Mouse (Mus musculus) lung, embryonic 15.5 days (tissue): ENCODE data around the gene Zfp184. TPM values are rescaled to one million over a fixed set of nuclear protein-coding genes. Genes with fewer than 3 reads are reported as not detected.
"Not testable (repeated sequence)": the region's sequence is repeated elsewhere in the genome, so short reads cannot be mapped to it uniquely, and the experiment has no call there.

Experiments used
- ATAC-seq: fragments of 200-750 bp; cut with Nextera tagmentation; 2 replicates; pipeline ENCODE4 v1.8.0; 2017; ENCODE audit warnings: moderate number of reproducible peaks, borderline replicate concordance; ENCODE audit not compliant: low FRiP score, low TSS enrichment; ENCODE audit errors: extremely low read depth
- H3K27ac ChIP-seq: fragments of 300-500 bp; sonication (generic); 2 replicates; pipeline ENCODE4 v1.5.1; 2015; ENCODE audit warnings: moderate library complexity, mild to moderate bottlenecking, inconsistent platforms
- H3K27me3 ChIP-seq: fragments of 300-500 bp; sonication (generic); 2 replicates; pipeline ENCODE4 v1.6.1; 2015; ENCODE audit warnings: inconsistent platforms
- H3K36me3 ChIP-seq: fragments of 300-500 bp; sonication (generic); 2 replicates; pipeline ENCODE4 v1.6.1; 2015; ENCODE audit warnings: inconsistent platforms
- H3K4me1 ChIP-seq: fragments of 300-500 bp; sonication (generic); 2 replicates; pipeline ENCODE4 v1.6.1; 2015; ENCODE audit warnings: inconsistent platforms
- H3K4me2 ChIP-seq: fragments of 300-500 bp; sonication (generic); 2 replicates; pipeline ENCODE4 v1.6.1; 2015; ENCODE audit warnings: inconsistent platforms, mild to moderate bottlenecking, moderate library complexity
- H3K4me3 ChIP-seq: fragments of 300-500 bp; sonication (generic); 2 replicates; pipeline ENCODE4 v1.5.1; 2015; ENCODE audit warnings: mild to moderate bottlenecking, inconsistent platforms
- H3K9ac ChIP-seq: fragments of 300-500 bp; sonication (generic); 2 replicates; pipeline ENCODE4 v1.6.1; 2015; ENCODE audit warnings: inconsistent platforms
- H3K9me3 ChIP-seq: fragments of 300-500 bp; sonication (generic); 2 replicates; pipeline ENCODE4 v1.6.1; 2016; ENCODE audit warnings: inconsistent platforms
- WGBS: fragments of 180-500 bp; shearing (Covaris S2); methylation state at CpG from one replicate; pipeline ENCODE4 v1.1.7; 2015; 5-methylcytosine and 5-hydroxymethylcytosine counted together
- polyA plus RNA-seq: library from polyadenylated mRNA; unstranded; fragments of >200 nt; fragmentation: Nextera tagmentation; extraction: Ambion mirVana; gene quantifications from 2 replicates; pipeline ENCODE4 v1.2.1, GENCODE M21; 2015

The Zfp184 gene
- 11.6 and 13.3 TPM in 2 replicates for polyA plus RNA-seq

- under 1% methylated on average over 50 of the region's 50 CpGs for WGBS
- H3K9me3 ChIP-seq: no peaks in the 10 kb centered on the region
- H3K27me3 ChIP-seq: no peaks in the 10 kb centered on the region
- H3K4me3 ChIP-seq: peak within 1 kb of the TSS; percentile 88
- H3K4me2 ChIP-seq: peak within 1 kb of the TSS; percentile 83
- peak; percentile 93 for ATAC-seq
- peak within 1 kb of the TSS; percentile 90 for H3K27ac ChIP-seq
- H3K9ac ChIP-seq: peak within 1 kb of the TSS; percentile 79
- H3K4me1 ChIP-seq: peaks cover 15% of the 10 kb centered on the region
- peaks cover 13% of the 10 kb centered on the region for H3K36me3 ChIP-seq
Measured at GRCm38 (mm10) chr13:21944926-21945740, at the start of gene Zfp184. Gene Zfp184, plus strand, starts transcription at chr13:21945094.

GRCm38 (mm10) chr13:21896549-21897244 is 48.2 kb upstream of the Zfp184 start:
- Histone ChIP-seq H3K36me3 (no peaks in the 10 kb centered on the region), H3K27ac (no peak overlapping the region), H3K9ac (no peak overlapping the region), H3K9me3 (no peaks in the 10 kb centered on the region), H3K4me1 (no peaks in the 10 kb centered on the region), H3K4me2 (peak overlapping the region; percentile 52), H3K4me3 (peak overlapping the region; percentile 33), H3K27me3 (no peaks in the 10 kb centered on the region)
- 7% methylated on average over 24 of the region's 24 CpGs for WGBS
- peak; percentile 64; the same call in 1 of the 2 replicates for ATAC-seq

- H3K4me1 ChIP-seq: no peaks in the 10 kb centered on the region
- no peak for ATAC-seq
- H3K4me3 ChIP-seq: peak overlapping the region; percentile 33
- no peaks in the 10 kb centered on the region for H3K36me3 ChIP-seq
- H3K9me3 ChIP-seq: no peaks in the 10 kb centered on the region
- H3K9ac ChIP-seq: no peak overlapping the region
- no peaks in the 10 kb centered on the region for H3K27me3 ChIP-seq
- peak overlapping the region; percentile 52 for H3K4me2 ChIP-seq
- WGBS: 2% methylated on average over 11 of the region's 11 CpGs
- no peak overlapping the region for H3K27ac ChIP-seq
Measured at GRCm38 (mm10) chr13:21897245-21897634, 47.7 kb upstream of the Zfp184 start.

- not testable (repeated sequence) for H3K36me3 ChIP-seq, H3K27me3 ChIP-seq, H3K4me2 ChIP-seq, H3K4me3 ChIP-seq, H3K4me1 ChIP-seq, ATAC-seq, H3K27ac ChIP-seq, H3K9me3 ChIP-seq, H3K9ac ChIP-seq
- WGBS: 81% methylated on average over 9 of the region's 9 CpGs
Measured at GRCm38 (mm10) chr13:21900870-21901565, 43.9 kb upstream of the Zfp184 start.

GRCm38 (mm10) chr13:21903500-21903899 is 41.4 kb upstream of the Zfp184 start:
- ATAC-seq: no peak
- Histone ChIP-seq H3K4me2 (no peak overlapping the region), H3K36me3 (no peaks in the 10 kb centered on the region), H3K9me3 (no peaks in the 10 kb centered on the region), H3K27me3 (no peaks in the 10 kb centered on the region), H3K27ac (no peak overlapping the region), H3K4me3 (no peak overlapping the region), H3K9ac (no peak overlapping the region), H3K4me1 (no peaks in the 10 kb centered on the region)
- WGBS: 24% methylated on average over 3 of the region's 3 CpGs

GRCm38 (mm10) chr13:21904090-21904489 is 40.8 kb upstream of the Zfp184 start:
- H3K36me3 ChIP-seq, ATAC-seq, H3K4me3 ChIP-seq, H3K9me3 ChIP-seq, H3K27me3 ChIP-seq, H3K4me2 ChIP-seq, H3K4me1 ChIP-seq, H3K27ac ChIP-seq, H3K9ac ChIP-seq: not testable (repeated sequence)
- whole genome bisulfite sequencing: 72% methylated on average over 4 of the region's 4 CpGs

GRCm38 (mm10) chr13:21906301-21906700 is 38.6 kb upstream of the Zfp184 start:
- Histone ChIP-seq H3K9me3 (no peaks in the 10 kb centered on the region), H3K36me3 (no peaks in the 10 kb centered on the region), H3K27ac (no peak overlapping the region), H3K27me3 (no peaks in the 10 kb centered on the region), H3K9ac (no peak overlapping the region), H3K4me1 (0 out of 2 replicates have a peak, but pooled peaks cover 4% of the 10 kb centered on the region), H3K4me3 (no peak overlapping the region), H3K4me2 (no peak overlapping the region)
- no peak for ATAC-seq
- 45% methylated on average over 7 of the region's 7 CpGs for WGBS

- Histone ChIP-seq H3K27ac (no peak overlapping the region), H3K9me3 (no peaks in the 10 kb centered on the region), H3K4me3 (peak overlapping the region; percentile 3; the same call in 1 of the 2 replicates), H3K9ac (no peak overlapping the region), H3K27me3 (no peaks in the 10 kb centered on the region), H3K4me2 (peak overlapping the region; percentile 17; the same call in 1 of the 2 replicates), H3K4me1 (0 out of 2 replicates have a peak, but pooled peaks cover 4% of the 10 kb centered on the region), H3K36me3 (no peaks in the 10 kb centered on the region)
- 23% methylated on average over 22 of the region's 22 CpGs for WGBS
- no peak for ATAC-seq
Measured at GRCm38 (mm10) chr13:21906946-21907806, 37.7 kb upstream of the Zfp184 start.

- peak overlapping the region; percentile 3; the same call in 1 of the 2 replicates for H3K4me3 ChIP-seq
- not testable (repeated sequence) for H3K36me3 ChIP-seq, H3K4me1 ChIP-seq, ATAC-seq, H3K27me3 ChIP-seq, H3K9me3 ChIP-seq, H3K27ac ChIP-seq, H3K9ac ChIP-seq
- H3K4me2 ChIP-seq: peak overlapping the region; percentile 17; the same call in 1 of the 2 replicates
- WGBS: 30% methylated on average over 6 of the region's 6 CpGs
Measured at GRCm38 (mm10) chr13:21907807-21908155, 37.1 kb upstream of the Zfp184 start.

- no peak overlapping the region for H3K27ac ChIP-seq
- 5% methylated on average over 7 of the region's 7 CpGs for WGBS
- H3K4me2 ChIP-seq: peak overlapping the region; percentile 37
- H3K36me3 ChIP-seq: no peaks in the 10 kb centered on the region
- peak overlapping the region; percentile 24 for H3K4me3 ChIP-seq
- H3K9ac ChIP-seq: no peak overlapping the region
- no peak for ATAC-seq
- no peaks in the 10 kb centered on the region for H3K9me3 ChIP-seq
- H3K27me3 ChIP-seq: 0 out of 2 replicates have a peak, but pooled peaks cover 2% of the 10 kb centered on the region
- peaks cover 6% of the 10 kb centered on the region; the same call in 1 of the 2 replicates for H3K4me1 ChIP-seq
Measured at GRCm38 (mm10) chr13:21910735-21911134, 34.2 kb upstream of the Zfp184 start.

- Histone ChIP-seq H3K4me1 (peaks cover 6% of the 10 kb centered on the region; the same call in 1 of the 2 replicates), H3K27ac (no peak overlapping the region), H3K36me3 (no peaks in the 10 kb centered on the region), H3K4me2 (peak overlapping the region; percentile 37), H3K9me3 (no peaks in the 10 kb centered on the region), H3K9ac (no peak overlapping the region), H3K27me3 (peaks cover 6% of the 10 kb centered on the region; the same call in 1 of the 2 replicates), H3K4me3 (peak overlapping the region; percentile 24)
- no peak for ATAC-seq
- 6% methylated on average over 17 of the region's 17 CpGs for WGBS
Measured at GRCm38 (mm10) chr13:21911147-21911546, 33.7 kb upstream of the Zfp184 start.
